Comparison of ENCODE assay signal across 8 mouse cellular contexts in the genomic region with DNA sequence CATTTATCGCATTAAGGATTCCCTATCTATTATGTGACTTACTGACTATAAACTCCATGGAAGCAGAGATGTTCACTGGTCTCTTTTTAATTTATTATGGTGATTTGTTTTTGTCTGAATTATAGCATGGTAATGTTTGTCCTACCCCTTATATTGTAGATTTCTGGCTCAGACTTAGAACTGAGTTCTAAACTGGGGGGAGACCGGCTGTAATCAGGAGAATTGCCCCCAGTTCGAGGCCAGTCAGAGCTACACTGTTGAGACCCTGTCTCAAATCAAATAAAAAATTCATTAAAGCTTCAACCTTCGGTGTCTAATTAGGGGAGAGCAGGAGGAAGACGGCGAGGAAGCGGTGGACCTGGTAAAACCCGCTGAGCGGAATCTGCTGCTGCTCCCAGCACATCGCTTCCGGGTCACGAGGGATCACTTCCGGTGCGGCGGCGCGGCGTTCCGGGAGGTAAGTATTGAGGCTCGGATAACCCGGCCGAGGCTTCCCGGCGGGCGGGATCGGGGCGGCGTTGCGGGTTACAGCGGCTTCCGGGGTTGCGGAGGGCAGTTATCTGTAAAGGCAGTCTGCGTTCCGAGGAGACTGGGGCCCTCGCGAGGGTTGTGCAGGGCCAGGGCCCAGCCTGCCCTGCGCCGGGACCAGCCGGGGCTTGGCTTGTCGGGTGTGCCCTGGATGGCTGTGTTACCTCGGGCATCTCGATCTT. TPM values are rescaled to one million over a fixed set of nuclear protein-coding genes. Genes with fewer than 3 reads are reported as not detected.
A peak's percentile ranks its signal among the peaks of the same experiment; 100 is the strongest.
DNase-seq lines count a peak whose midpoint lies in the region; ATAC-seq and TF ChIP-seq lines count a peak whose summit lies in the region.

A gene (plus strand): TSS at position 411 of the 710 bp plus-strand sequence.

- peak within 1 kb of the TSS; percentile 95 for H3ac ChIP-seq in C2C12 (ENCODE audit: control insufficient read depth, insufficient read length, low read depth)

- peak within 1 kb of the TSS; percentile 92 for H3K4me2 ChIP-seq in heart, embryonic 12.5 days
- peak within 1 kb of the TSS; percentile 72 for H3K4me2 ChIP-seq in kidney, postnatal 0 days (ENCODE audit: low read length)
- H3K4me2 ChIP-seq in liver, embryonic 11.5 days, result peak within 1 kb of the TSS; percentile 69
- H3K4me2 ChIP-seq in stomach, embryonic 14.5 days (replicated peaks; ENCODE audit: low read depth, low read length), result peak within 1 kb of the TSS; percentile 50

- H3K79me2 ChIP-seq in C2C12 (ENCODE audit: control insufficient read depth, insufficient read depth), result peaks cover 52% of the 10 kb centered on the region

- peak; percentile 88 for ATAC-seq in heart, embryonic 12.5 days (ENCODE audit: insufficient number of reproducible peaks, low FRiP score)
- peak; percentile 91 for ATAC-seq in kidney, postnatal 0 days (replicated peaks; ENCODE audit: low FRiP score, low read depth)
- peak; percentile 90 for ATAC-seq in liver, embryonic 11.5 days (replicated peaks; ENCODE audit: low FRiP score)
- ATAC-seq in stomach, embryonic 14.5 days (ENCODE audit: insufficient number of reproducible peaks, insufficient read depth, low FRiP score, low read depth), result peak; percentile 84

- H3K36me3 ChIP-seq in C2C12 (ENCODE audit: control insufficient read depth, insufficient read depth), result peaks cover 24% of the 10 kb centered on the region
- H3K36me3 ChIP-seq in erythroblast, embryonic 14.5 days (ENCODE audit: control insufficient read depth), result peaks cover 10% of the 10 kb centered on the region
- H3K36me3 ChIP-seq in heart, embryonic 12.5 days, result peaks cover 6% of the 10 kb centered on the region; the same call in 1 of the 2 replicates
- no peaks in the 10 kb centered on the region for H3K36me3 ChIP-seq in kidney, postnatal 0 days (ENCODE audit: insufficient read depth, low read length)
- H3K36me3 ChIP-seq in liver, embryonic 11.5 days (ENCODE audit: control insufficient read depth, insufficient read depth, low read length), result no peaks in the 10 kb centered on the region
- no peaks in the 10 kb centered on the region for H3K36me3 ChIP-seq in stomach, embryonic 14.5 days (ENCODE audit: control insufficient read depth, insufficient read depth, low read length)

- 4% methylated on average over 42 of the region's 42 CpGs for WGBS in heart, embryonic 12.5 days
- 4% methylated on average over 42 of the region's 42 CpGs for WGBS in kidney, postnatal 0 days
- WGBS in liver, embryonic 11.5 days, result 4% methylated on average over 42 of the region's 42 CpGs
- 4% methylated on average over 42 of the region's 42 CpGs for WGBS in stomach, embryonic 14.5 days

- H3K27me3 ChIP-seq in C2C12 (ENCODE audit: control insufficient read depth, insufficient read depth, insufficient read length), result no peaks in the 10 kb centered on the region
- no peaks in the 10 kb centered on the region for H3K27me3 ChIP-seq in erythroblast, embryonic 14.5 days (ENCODE audit: control insufficient read depth)
- H3K27me3 ChIP-seq in heart, embryonic 12.5 days (replicated peaks), result no peaks in the 10 kb centered on the region
- H3K27me3 ChIP-seq in kidney, postnatal 0 days (ENCODE audit: insufficient read depth, low read length), result no peaks in the 10 kb centered on the region
- H3K27me3 ChIP-seq in liver, embryonic 11.5 days (replicated peaks; ENCODE audit: control insufficient read depth, insufficient read depth, low read length), result no peaks in the 10 kb centered on the region
- H3K27me3 ChIP-seq in stomach, embryonic 14.5 days (ENCODE audit: control insufficient read depth, insufficient read depth, low read length), result no peaks in the 10 kb centered on the region

- no peaks in the 10 kb centered on the region for H3K9me3 ChIP-seq in erythroblast, embryonic 14.5 days (ENCODE audit: control insufficient read depth, low read length)
- no peaks in the 10 kb centered on the region for H3K9me3 ChIP-seq in heart, embryonic 12.5 days (replicated peaks)
- no peaks in the 10 kb centered on the region for H3K9me3 ChIP-seq in kidney, postnatal 0 days (replicated peaks; ENCODE audit: low read length)
- H3K9me3 ChIP-seq in liver, embryonic 11.5 days (ENCODE audit: control insufficient read depth, low read length), result no peaks in the 10 kb centered on the region
- no peaks in the 10 kb centered on the region for H3K9me3 ChIP-seq in stomach, embryonic 14.5 days (ENCODE audit: control insufficient read depth, low read depth, low read length)

- peak within 1 kb of the TSS; percentile 81 for H3K4me3 ChIP-seq in C2C12 (ENCODE audit: insufficient read depth, poor library complexity, severe bottlenecking)
- peak within 1 kb of the TSS; percentile 94 for H3K4me3 ChIP-seq in erythroblast, embryonic 14.5 days (replicated peaks)
- H3K4me3 ChIP-seq in heart, embryonic 12.5 days, result peak within 1 kb of the TSS; percentile 91
- peak within 1 kb of the TSS; percentile 80 for H3K4me3 ChIP-seq in kidney, postnatal 0 days (replicated peaks; ENCODE audit: low read depth, low read length)
- peak within 1 kb of the TSS; percentile 89 for H3K4me3 ChIP-seq in liver, embryonic 11.5 days (ENCODE audit: low read depth, low read length)
- H3K4me3 ChIP-seq in stomach, embryonic 14.5 days (ENCODE audit: low read depth, low read length), result peak within 1 kb of the TSS; percentile 67

- H3K4me1 ChIP-seq in erythroblast, embryonic 14.5 days (ENCODE audit: control insufficient read depth), result peaks cover 24% of the 10 kb centered on the region
- H3K4me1 ChIP-seq in heart, embryonic 12.5 days (replicated peaks), result peaks cover 23% of the 10 kb centered on the region
- H3K4me1 ChIP-seq in kidney, postnatal 0 days (replicated peaks; ENCODE audit: insufficient read depth, low read length), result peaks cover 12% of the 10 kb centered on the region; the same call in 1 of the 2 replicates
- H3K4me1 ChIP-seq in liver, embryonic 11.5 days (replicated peaks; ENCODE audit: control insufficient read depth, insufficient read depth, low read length), result peaks cover 3% of the 10 kb centered on the region; the same call in 1 of the 2 replicates
- H3K4me1 ChIP-seq in stomach, embryonic 14.5 days (ENCODE audit: control insufficient read depth, insufficient read depth, low read length), result peaks cover 7% of the 10 kb centered on the region; the same call in 1 of the 2 replicates

- peak; percentile 74; the same call in 1 of the 2 replicates for TF ChIP-seq POLR2A in brain, embryonic 14.5 days (IDR thresholded peaks at IDR 0.05; ENCODE audit: borderline replicate concordance, extremely low read depth, insufficient read depth, insufficient read length, poor library complexity, severe bottlenecking)

- peak within 1 kb of the TSS; percentile 99 for H3K9ac ChIP-seq in heart, embryonic 12.5 days
- peak within 1 kb of the TSS; percentile 94 for H3K9ac ChIP-seq in kidney, postnatal 0 days (ENCODE audit: low read depth, low read length)
- peak within 1 kb of the TSS; percentile 87 for H3K9ac ChIP-seq in liver, embryonic 11.5 days (ENCODE audit: low read depth, low read length)
- H3K9ac ChIP-seq in stomach, embryonic 14.5 days (replicated peaks; ENCODE audit: low read depth, low read length), result peak within 1 kb of the TSS; percentile 93

- TF ChIP-seq CTCF in C2C12 (IDR thresholded peaks at IDR 0.05; ENCODE audit: control insufficient read depth, insufficient read depth, insufficient read length), result no peak
- TF ChIP-seq CTCF in brain, embryonic 14.5 days (IDR thresholded peaks at IDR 0.05; ENCODE audit: borderline replicate concordance, extremely low read depth, insufficient read depth, insufficient read length), result no peak
- no peak for TF ChIP-seq CTCF in kidney, postnatal 0 days (IDR thresholded peaks at IDR 0.05; ENCODE audit: low read depth)

- peaks cover 45% of the 10 kb centered on the region for H3K79me3 ChIP-seq in C2C12 (ENCODE audit: low read depth)

- H3K27ac ChIP-seq in heart, embryonic 12.5 days (ENCODE audit: poor library complexity, severe bottlenecking), result peak within 1 kb of the TSS; percentile 85
- H3K27ac ChIP-seq in kidney, postnatal 0 days, result peak within 1 kb of the TSS; percentile 94
- peak within 1 kb of the TSS; percentile 92 for H3K27ac ChIP-seq in liver, embryonic 11.5 days (ENCODE audit: low read depth, low read length)
- peak within 1 kb of the TSS; percentile 94 for H3K27ac ChIP-seq in stomach, embryonic 14.5 days (ENCODE audit: low read length)

- peak; percentile 95 for DNase-seq in brain, embryonic 14.5 days (ENCODE audit: low read depth)
- peak; percentile 88 for DNase-seq in kidney, postnatal 0 days (ENCODE audit: low spot score)
- DNase-seq in liver, embryonic 11.5 days (ENCODE audit: low spot score), result peak; percentile 98
- DNase-seq in naive thymus-derived CD4-positive, alpha-beta T cell, adult 2 months (ENCODE audit: low read depth), result peak; percentile 96

TF ChIP-seq in C2C12, 6 proteins besides CTCF, POLR2A, EP300 and RAD21:
- TF ChIP-seq USF1 (IDR thresholded peaks at IDR 0.05; ENCODE audit: low read depth), result no peak
- TF ChIP-seq MAX (IDR thresholded peaks at IDR 0.05), result peak; percentile 82
TF ChIP-seq in C2C12: peak in this region for 1.

RNA-seq across cellular contexts. Expression of the gene that starts here (rescaled TPM):
- 51.1 TPM for polyA plus RNA-seq in C2C12 (2012; fragmentation: generic; extraction: Trizol)
- 80.2 and 93.0 TPM in 2 replicates for polyA plus RNA-seq in brain, embryonic 14.5 days (2012; rRNA removed)
- 3.7 and 4.9 TPM in 2 replicates for polyA plus RNA-seq in erythroblast, embryonic 14.5 days (2012)
- 53.5 and 56.4 TPM in 2 replicates for polyA plus RNA-seq in heart, embryonic 12.5 days (2016; fragmentation: Nextera tagmentation; extraction: Ambion mirVana)
- polyA plus RNA-seq in kidney, postnatal 0 days (2015; fragmentation: Nextera tagmentation; extraction: Ambion mirVana), result 77.9 and 78.4 TPM in 2 replicates
- polyA plus RNA-seq in liver, embryonic 11.5 days (2014; fragmentation: Nextera tagmentation; extraction: Ambion mirVana), result 21.2 and 23.0 TPM in 2 replicates
- 47.3 and 49.2 TPM in 2 replicates for polyA plus RNA-seq in stomach, embryonic 14.5 days (2014; fragmentation: Nextera tagmentation; extraction: Ambion mirVana)

Comparison
In these comparisons a context has a peak if more than half of its experiments do, and no peak if none do; other contexts are left out.
1. Peak in every context shown above with its lines: DNase-seq, ATAC-seq, H3K4me3 ChIP-seq and H3K27ac ChIP-seq.